Mouse (Mus musculus) kidney, postnatal 36 days (tissue): ENCODE measurements at regions not wholly inside any gene's neighbourhood (a gene's known extent, or its start where the extent isn't known, plus 50 kb on each side); places are given as distances from the start of the nearest gene placed in this dataset.
A peak's percentile ranks its signal among the peaks of the same experiment; 100 is the strongest.

Source experiments
- DNase-seq, 2 experiments: peaks; one replicate each; pipeline ENCODE4 v3.0.0; 2021 to 2022; ENCODE audit warnings: mixed read lengths in 2 of 2

- no peak for DNase-seq
Measured at GRCm38 (mm10) chr15:64532260-64533120, 285.0 kb upstream of the Gm21798 start.

GRCm38 (mm10) chr15:64533169-64533795 is 284.2 kb upstream of the Gm21798 start:
- no peak for DNase-seq

GRCm38 (mm10) chr15:64534166-64534565 is 283.3 kb upstream of the Gm21798 start:
- no peak for DNase-seq

- no peak for DNase-seq
Measured at GRCm38 (mm10) chr15:64535160-64535559, 282.3 kb upstream of the Gm21798 start.

GRCm38 (mm10) chr15:64541395-64541794 is 276.1 kb upstream of the Gm21798 start:
- DNase-seq = no peak

GRCm38 (mm10) chr15:64542250-64542901 is 275.1 kb upstream of the Gm21798 start:
- DNase-seq = peak in 1 of 2 experiments; percentile 14

GRCm38 (mm10) chr15:64542908-64543307 is 274.6 kb upstream of the Gm21798 start:
- no peak for DNase-seq

- DNase-seq = no peak
Measured at GRCm38 (mm10) chr15:64546035-64546434, 271.5 kb upstream of the Gm21798 start.

GRCm38 (mm10) chr15:64557540-64557939 is 260.0 kb upstream of the Gm21798 start:
- no peak for DNase-seq

- DNase-seq = no peak
Measured at GRCm38 (mm10) chr15:64558220-64558619, 259.3 kb upstream of the Gm21798 start.

- DNase-seq = no peak
Measured at GRCm38 (mm10) chr15:64562431-64563111, 254.9 kb upstream of the Gm21798 start.

- peak; percentile 4 for DNase-seq
Measured at GRCm38 (mm10) chr15:64564703-64565102, 252.8 kb upstream of the Gm21798 start.

- DNase-seq = no peak
Measured at GRCm38 (mm10) chr15:64576891-64577535, 240.5 kb upstream of the Gm21798 start.

- no peak for DNase-seq
Measured at GRCm38 (mm10) chr15:64578991-64579390, 238.5 kb upstream of the Gm21798 start.

GRCm38 (mm10) chr15:64580481-64580880 is 237.0 kb upstream of the Gm21798 start:
- DNase-seq = peak in 1 of 2 experiments; percentile 19

- DNase-seq = peak in 1 of 2 experiments; percentile 3
Measured at GRCm38 (mm10) chr15:64581046-64581445, 236.4 kb upstream of the Gm21798 start.

- no peak for DNase-seq
Measured at GRCm38 (mm10) chr15:64584129-64584528, 233.4 kb upstream of the Gm21798 start.

- no peak for DNase-seq
Measured at GRCm38 (mm10) chr15:64586776-64587175, 230.7 kb upstream of the Gm21798 start.

GRCm38 (mm10) chr15:64590092-64590881 is 227.2 kb upstream of the Gm21798 start:
- no peak for DNase-seq

GRCm38 (mm10) chr15:64613503-64613902 is 204.0 kb upstream of the Gm21798 start:
- DNase-seq = no peak

GRCm38 (mm10) chr15:64618471-64618870 is 199.0 kb upstream of the Gm21798 start:
- no peak for DNase-seq

- no peak for DNase-seq
Measured at GRCm38 (mm10) chr15:64621876-64622275, 195.6 kb upstream of the Gm21798 start.
